Mouse (Mus musculus) heart, postnatal 0 days (tissue): ENCODE results near the gene Zfhx3. TPM values are rescaled to one million over a fixed set of nuclear protein-coding genes. Genes with fewer than 3 reads are reported as not detected.

ENCODE experiments used
- ATAC-seq: fragments of 200-750 bp; cut with Nextera tagmentation; 2 replicates; pipeline ENCODE4 v1.8.0; 2017; ENCODE audit warnings: low read depth, moderate number of reproducible peaks, moderate library complexity; ENCODE audit not compliant: insufficient read depth
- DNase-seq: peaks from one replicate; pipeline ENCODE4 v3.0.0-alpha.2; 2016; ENCODE audit warnings: low spot score
- H3K27ac ChIP-seq: fragments of 300-500 bp; sonication (generic); 2 replicates; pipeline ENCODE4 v1.5.1; 2014; ENCODE audit warnings: low read depth, mild to moderate bottlenecking
- H3K27me3 ChIP-seq: fragments of 300-500 bp; sonication (generic); 2 replicates; pipeline ENCODE4 v1.6.1; 2014; ENCODE audit warnings: low read length, mixed read lengths; ENCODE audit not compliant: control insufficient read depth, insufficient read depth
- H3K36me3 ChIP-seq: fragments of 300-500 bp; sonication (generic); replicated peaks from 2 replicates; pipeline ENCODE4 v1.6.1; 2014; ENCODE audit warnings: low read length, mixed read lengths; ENCODE audit not compliant: control insufficient read depth, insufficient read depth
- H3K4me1 ChIP-seq: fragments of 300-500 bp; sonication (generic); 2 replicates; pipeline ENCODE4 v1.6.1; 2014; ENCODE audit warnings: antibody characterized with exemption; ENCODE audit not compliant: control insufficient read depth, insufficient read depth
- H3K4me2 ChIP-seq: fragments of 300-500 bp; sonication (generic); 2 replicates; pipeline ENCODE4 v1.6.1; 2014; ENCODE audit warnings: low read depth, mild to moderate bottlenecking, low read length, moderate library complexity
- H3K4me3 ChIP-seq: fragments of 300-500 bp; sonication (generic); 2 replicates; pipeline ENCODE4 v1.5.1; 2014; ENCODE audit warnings: low read depth, low read length
- H3K9ac ChIP-seq: fragments of 300-500 bp; sonication (generic); replicated peaks from 2 replicates; pipeline ENCODE4 v1.6.1; 2014; ENCODE audit warnings: low read depth, low read length, mixed read lengths
- H3K9me3 ChIP-seq: fragments of 300-500 bp; sonication (generic); replicated peaks from 2 replicates; pipeline ENCODE4 v1.6.1; 2016; ENCODE audit warnings: low read length; ENCODE audit not compliant: control insufficient read depth
- CTCF ChIP-seq: IDR thresholded peaks from 2 replicates; pipeline ENCODE4 v1.5.1; 2016; ENCODE audit warnings: antibody characterized with exemption, control low read depth, low read depth
- EP300 ChIP-seq: IDR thresholded peaks from 2 replicates; pipeline ENCODE4 v1.6.1; 2016; ENCODE audit warnings: antibody characterized with exemption, low read depth
- whole genome bisulfite sequencing: fragments of 180-500 bp; shearing (Covaris S2); extraction: QIAGEN DNeasy Blood & Tissue Kit; methylation state at CpG from one replicate; pipeline ENCODE4 v1.1.7; 2014; 5-methylcytosine and 5-hydroxymethylcytosine counted together
- polyA plus RNA-seq: library from polyadenylated mRNA; unstranded; fragments of >200 nt; fragmentation: Nextera tagmentation; extraction: Ambion mirVana; gene quantifications from 2 replicates; pipeline ENCODE4 v1.2.1, GENCODE M21; 2015
- total RNA-seq: library from RNA; depleted of rRNA; stranded (reverse); fragments of >200 nt; gene quantifications from 2 replicates; pipeline ENCODE4 v1.2.3, GENCODE M21; 2014; ENCODE audit warnings: low replicate concordance

Gene Zfhx3
- total and polyA plus RNA-seq, 2 experiments from 2014 or later = 2.0 to 2.5 TPM

GRCm38 (mm10) chr8:108595061-108595419 is 652.6 kb downstream of the Zfhx3 start:
- 58% methylated on average over 9 of the region's 9 CpGs for WGBS
- no peak for ATAC-seq
- DNase-seq = no peak

GRCm38 (mm10) chr8:108595721-108596495 is 653.5 kb downstream of the Zfhx3 start:
- 59% methylated on average over 19 of the region's 19 CpGs for WGBS
- TF ChIP-seq CTCF = no peak
- TF ChIP-seq EP300 = no peak
- no peaks in the 10 kb centered on the region for H3K4me1 ChIP-seq
- no peak overlapping the region for H3K9ac ChIP-seq
- no peak overlapping the region for H3K4me3 ChIP-seq
- no peaks in the 10 kb centered on the region for H3K36me3 ChIP-seq
- H3K27me3 ChIP-seq = no peaks in the 10 kb centered on the region
- peak overlapping the region; percentile 5; the same call in 1 of the 2 replicates for H3K4me2 ChIP-seq
- peak; percentile 48 for DNase-seq
- H3K9me3 ChIP-seq = no peaks in the 10 kb centered on the region
- peak overlapping the region; percentile 64 for H3K27ac ChIP-seq
- peak; percentile 31; the same call in 1 of the 2 replicates for ATAC-seq

More at GRCm38 (mm10) chr8:108595061-108595419, 652.6 kb downstream of the Zfhx3 start:
- no peak overlapping the region for H3K27ac ChIP-seq
- no peak for TF ChIP-seq EP300
- TF ChIP-seq CTCF = no peak
- H3K36me3 ChIP-seq = no peaks in the 10 kb centered on the region
- H3K27me3 ChIP-seq = no peaks in the 10 kb centered on the region
- no peaks in the 10 kb centered on the region for H3K4me1 ChIP-seq
- H3K4me2 ChIP-seq = no peak overlapping the region
- H3K4me3 ChIP-seq = no peak overlapping the region
- H3K9ac ChIP-seq = no peak overlapping the region
- no peaks in the 10 kb centered on the region for H3K9me3 ChIP-seq

GRCm38 (mm10) chr8:108599003-108599402 is 656.6 kb downstream of the Zfhx3 start:
- Histone ChIP-seq H3K27me3 (no peaks in the 10 kb centered on the region), H3K9ac (no peak overlapping the region)
- 75% methylated on average over 8 of the region's 8 CpGs for WGBS

GRCm38 (mm10) chr8:108599558-108599957 is 657.1 kb downstream of the Zfhx3 start:
- DNase-seq (no peak), ATAC-seq (no peak)
- Histone ChIP-seq H3K27ac (no peak overlapping the region), H3K9me3 (no peaks in the 10 kb centered on the region), H3K36me3 (no peaks in the 10 kb centered on the region), H3K4me1 (no peaks in the 10 kb centered on the region), H3K9ac (no peak overlapping the region), H3K4me3 (no peak overlapping the region), H3K4me2 (peak overlapping the region; percentile 45), H3K27me3 (no peaks in the 10 kb centered on the region)
- WGBS = 27% methylated on average over 6 of the region's 6 CpGs
- TF ChIP-seq CTCF (no peak), EP300 (no peak)

More at GRCm38 (mm10) chr8:108599003-108599402, 656.6 kb downstream of the Zfhx3 start:
- Histone ChIP-seq H3K9me3 (no peaks in the 10 kb centered on the region), H3K4me3 (no peak overlapping the region), H3K27ac (no peak overlapping the region), H3K36me3 (no peaks in the 10 kb centered on the region), H3K4me2 (no peak overlapping the region), H3K4me1 (no peaks in the 10 kb centered on the region)
- no peak for DNase-seq
- ATAC-seq = no peak
- TF ChIP-seq CTCF (no peak), EP300 (no peak)

- WGBS = 15% methylated on average over 5 of the region's 5 CpGs
- H3K4me2 ChIP-seq = no peak overlapping the region
- TF ChIP-seq EP300 = no peak
- TF ChIP-seq CTCF = no peak
- H3K9me3 ChIP-seq = no peaks in the 10 kb centered on the region
- peaks cover 5% of the 10 kb centered on the region; the same call in 1 of the 2 replicates for H3K4me1 ChIP-seq
- no peaks in the 10 kb centered on the region for H3K27me3 ChIP-seq
- ATAC-seq (no peak; the same call in 1 of the 2 replicates), DNase-seq (no peak)
- no peak overlapping the region for H3K9ac ChIP-seq
- H3K27ac ChIP-seq = no peak overlapping the region
- no peak overlapping the region for H3K4me3 ChIP-seq
- H3K36me3 ChIP-seq = no peaks in the 10 kb centered on the region
These were observed 666.2 kb downstream of the Zfhx3 start for GRCm38 (mm10) chr8:108608678-108609077.
